Mouse (Mus musculus) forebrain, embryonic 14.5 days (tissue): ENCODE measurements at regions not wholly inside any gene's neighbourhood (a gene's known extent, or its start where the extent isn't known, plus 50 kb on each side); places are given as distances from the start of the nearest gene placed in this dataset.

Experiments
- ATAC-seq: fragments of 200-750 bp; cut with Nextera tagmentation; 2 replicates; pipeline ENCODE4 v1.8.0; 2017; ENCODE audit warnings: mild to moderate bottlenecking, moderate library complexity
- DNase-seq: peaks from one replicate; pipeline ENCODE4 v3.0.0-alpha.2; 2015; ENCODE audit warnings: low spot score
- H3K27ac ChIP-seq: fragments of 300-500 bp; sonication (generic); 2 replicates; pipeline ENCODE4 v1.5.1; 2014; ENCODE audit warnings: low read depth, mild to moderate bottlenecking, control low read depth, low read length, moderate library complexity
- H3K27me3 ChIP-seq: fragments of 300-500 bp; sonication (generic); replicated peaks from 2 replicates; pipeline ENCODE4 v1.6.1; 2014; ENCODE audit warnings: low read length, control low read depth, mixed read lengths; ENCODE audit not compliant: control insufficient read depth, insufficient read depth
- H3K36me3 ChIP-seq: fragments of 300-500 bp; sonication (generic); 2 replicates; pipeline ENCODE4 v1.6.1; 2014; ENCODE audit warnings: low read length, control low read depth; ENCODE audit not compliant: control insufficient read depth, insufficient read depth
- H3K4me1 ChIP-seq: fragments of 300-500 bp; sonication (generic); 2 replicates; pipeline ENCODE4 v1.6.1; 2014; ENCODE audit warnings: antibody characterized with exemption, low read length, control low read depth; ENCODE audit not compliant: control insufficient read depth, insufficient read depth
- H3K4me2 ChIP-seq: fragments of 300-500 bp; sonication (generic); 2 replicates; pipeline ENCODE4 v1.6.1; 2014; ENCODE audit warnings: mild to moderate bottlenecking, control low read depth, low read length
- H3K4me3 ChIP-seq: fragments of 300-500 bp; sonication (generic); 2 replicates; pipeline ENCODE4 v1.5.1; 2014; ENCODE audit warnings: low read depth, low read length, control low read depth
- H3K9ac ChIP-seq: fragments of 300-500 bp; sonication (generic); 2 replicates; pipeline ENCODE4 v1.6.1; 2014; ENCODE audit warnings: mild to moderate bottlenecking, low read length, control low read depth, moderate library complexity
- H3K9me3 ChIP-seq: fragments of 300-500 bp; sonication (generic); replicated peaks from 2 replicates; pipeline ENCODE4 v1.6.1; 2016; ENCODE audit warnings: low read length, control low read depth, mixed read lengths; ENCODE audit not compliant: control insufficient read depth
- WGBS: fragments of 180-500 bp; shearing (Covaris S2); extraction: QIAGEN DNeasy Blood & Tissue Kit; methylation state at CpG from one replicate; pipeline ENCODE4 v1.1.7; 2014; 5-methylcytosine and 5-hydroxymethylcytosine counted together

DNA sequence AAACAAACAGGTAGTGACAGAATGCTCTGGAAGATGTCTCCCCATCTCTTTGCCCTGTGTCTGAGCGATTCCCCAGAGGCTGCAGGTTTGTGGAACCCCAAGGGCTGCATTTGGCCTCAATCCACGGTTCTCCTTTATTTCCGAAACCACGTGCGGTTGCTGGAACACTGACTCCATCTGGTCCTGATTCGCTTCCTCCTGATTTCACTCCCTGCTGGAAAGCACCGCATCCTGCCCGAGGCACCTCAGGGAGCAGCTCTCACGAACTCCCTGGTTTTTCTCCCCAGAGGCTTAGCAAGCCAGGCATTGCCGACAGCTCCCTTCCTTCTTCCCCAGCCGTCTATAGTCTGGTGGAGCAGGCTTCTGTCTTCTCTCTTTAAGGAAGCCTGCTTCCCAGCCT, 203.1 kb upstream of the Gm4791 start:
- 63% methylated on average over 11 of the region's 11 CpGs for WGBS
- Histone ChIP-seq H3K9ac (no peak overlapping the region), H3K27me3 (no peaks in the 10 kb centered on the region), H3K4me3 (no peak overlapping the region), H3K4me1 (no peaks in the 10 kb centered on the region), H3K27ac (no peak overlapping the region), H3K4me2 (no peak overlapping the region), H3K36me3 (no peaks in the 10 kb centered on the region), H3K9me3 (no peaks in the 10 kb centered on the region)
- DNase-seq (peak; percentile 32), ATAC-seq (no peak)

DNA sequence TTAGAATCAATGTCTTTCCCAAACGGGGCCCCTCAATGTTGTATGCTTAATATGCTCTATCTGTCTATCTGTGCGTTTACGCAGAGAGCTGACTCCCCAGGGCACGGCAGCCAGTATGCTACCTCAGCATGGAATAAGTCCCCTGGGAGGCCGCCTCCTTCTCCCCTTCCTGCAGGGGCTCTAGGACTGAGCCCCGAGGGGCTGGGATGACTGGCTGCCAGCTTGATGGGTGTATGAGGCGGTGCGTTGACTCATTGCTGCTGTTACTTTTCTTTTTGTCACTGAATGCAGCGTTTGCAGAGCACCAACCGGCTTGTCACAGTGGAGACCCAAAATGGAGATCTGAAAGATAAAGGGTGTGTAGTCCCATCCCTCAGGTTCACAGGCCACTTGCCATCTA, 209.5 kb upstream of the Gm4791 start:
- no peaks in the 10 kb centered on the region for H3K36me3 ChIP-seq
- WGBS, result 70% methylated on average over 10 of the region's 10 CpGs
- H3K4me2 ChIP-seq, result no peak overlapping the region
- ATAC-seq (no peak), DNase-seq (no peak)
- H3K9ac ChIP-seq, result no peak overlapping the region
- H3K27ac ChIP-seq, result no peak overlapping the region
- H3K4me1 ChIP-seq, result peaks cover 10% of the 10 kb centered on the region; the same call in 1 of the 2 replicates
- peaks cover 8% of the 10 kb centered on the region; the same call in 1 of the 2 replicates for H3K27me3 ChIP-seq
- H3K9me3 ChIP-seq, result no peaks in the 10 kb centered on the region
- H3K4me3 ChIP-seq, result no peak overlapping the region

GRCm38 (mm10) chr9:46788456-46788855, 210.1 kb upstream of the Gm4791 start:
- no peak for ATAC-seq
- 92% methylated on average over 5 of the region's 5 CpGs for WGBS
- H3K4me3 ChIP-seq, result no peak overlapping the region

GRCm38 (mm10) chr9:46784355-46784975, 214.1 kb upstream of the Gm4791 start:
- Histone ChIP-seq H3K27me3 (peaks cover 5% of the 10 kb centered on the region; the same call in 1 of the 2 replicates), H3K9me3 (no peaks in the 10 kb centered on the region), H3K4me2 (peak overlapping the region; percentile 19; the same call in 1 of the 2 replicates), H3K9ac (no peak overlapping the region), H3K4me3 (no peak overlapping the region), H3K4me1 (peaks cover 17% of the 10 kb centered on the region), H3K27ac (no peak overlapping the region), H3K36me3 (no peaks in the 10 kb centered on the region)
- ATAC-seq (peak; percentile 77), DNase-seq (peak; percentile 45)
- 36% methylated on average over 17 of the region's 17 CpGs for WGBS

More at GRCm38 (mm10) chr9:46788456-46788855, 210.1 kb upstream of the Gm4791 start:
- H3K4me1 ChIP-seq, result peaks cover 11% of the 10 kb centered on the region
- H3K27me3 ChIP-seq, result peaks cover 8% of the 10 kb centered on the region; the same call in 1 of the 2 replicates
- H3K36me3 ChIP-seq, result no peaks in the 10 kb centered on the region
- no peak overlapping the region for H3K27ac ChIP-seq
- no peak for DNase-seq
- H3K4me2 ChIP-seq, result no peak overlapping the region
- no peaks in the 10 kb centered on the region for H3K9me3 ChIP-seq
- H3K9ac ChIP-seq, result no peak overlapping the region

GRCm38 (mm10) chr9:46783597-46784354, 214.8 kb upstream of the Gm4791 start:
- Histone ChIP-seq H3K9me3 (no peaks in the 10 kb centered on the region), H3K4me3 (no peak overlapping the region), H3K9ac (no peak overlapping the region), H3K27me3 (peaks cover 4% of the 10 kb centered on the region; the same call in 1 of the 2 replicates), H3K4me2 (peak overlapping the region; percentile 19; the same call in 1 of the 2 replicates), H3K4me1 (peaks cover 17% of the 10 kb centered on the region), H3K27ac (no peak overlapping the region), H3K36me3 (no peaks in the 10 kb centered on the region)
- 12% methylated on average over 12 of the region's 12 CpGs for WGBS
- peak; percentile 79 for DNase-seq
- peak; percentile 81 for ATAC-seq

DNA sequence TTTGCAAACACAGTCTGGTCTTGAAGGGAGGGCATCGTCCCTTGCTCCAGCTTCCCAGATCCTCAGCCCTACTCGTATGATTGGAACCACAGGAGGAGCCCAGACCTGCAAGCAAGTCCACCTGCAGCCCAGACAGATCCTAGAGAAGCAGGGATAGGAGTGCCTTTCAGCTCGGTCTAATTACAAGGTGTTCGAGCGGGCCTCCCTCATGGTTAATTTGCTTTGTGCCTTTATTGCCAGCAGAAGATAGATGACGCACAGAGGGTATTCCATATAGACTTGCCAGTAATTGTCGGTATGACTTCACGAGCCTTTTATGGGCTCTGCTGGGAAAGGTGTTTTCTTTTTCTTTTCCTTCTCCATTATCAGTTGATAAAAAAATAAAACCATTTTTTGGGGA, 216.9 kb upstream of the Gm4791 start:
- WGBS, result 75% methylated on average over 8 of the region's 8 CpGs

DNA sequence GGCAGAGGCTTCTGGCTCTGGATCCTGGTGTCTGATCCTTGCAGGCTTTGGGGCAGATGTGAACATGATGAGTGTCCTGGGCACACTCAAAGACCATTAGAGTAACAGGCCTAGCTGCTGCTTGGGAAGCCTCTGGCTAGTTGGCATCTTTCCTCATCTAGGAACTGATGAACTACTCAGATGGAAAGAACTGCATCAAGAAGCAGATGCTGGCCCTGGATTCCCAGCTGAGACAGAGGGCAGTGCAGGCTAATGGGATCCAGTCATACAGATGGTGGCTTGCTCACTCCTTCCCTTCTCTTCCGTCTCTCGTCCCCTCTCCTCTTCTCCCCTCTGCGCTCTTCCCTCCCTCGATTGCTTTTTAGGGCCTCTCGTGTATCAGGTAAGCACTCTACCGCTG, 219.8 kb upstream of the Gm4791 start:
- Histone ChIP-seq H3K27me3 (no peaks in the 10 kb centered on the region), H3K9ac (no peak overlapping the region), H3K4me2 (no peak overlapping the region), H3K4me3 (no peak overlapping the region), H3K4me1 (peaks cover 8% of the 10 kb centered on the region), H3K27ac (no peak overlapping the region), H3K9me3 (no peaks in the 10 kb centered on the region), H3K36me3 (no peaks in the 10 kb centered on the region)
- ATAC-seq (no peak), DNase-seq (no peak)
- 96% methylated on average over 6 of the region's 6 CpGs for WGBS

More for the DNA sequence above, 216.9 kb upstream of the Gm4791 start:
- Histone ChIP-seq H3K9ac (no peak overlapping the region), H3K4me2 (no peak overlapping the region), H3K36me3 (no peaks in the 10 kb centered on the region), H3K27ac (no peak overlapping the region), H3K9me3 (no peaks in the 10 kb centered on the region), H3K4me3 (no peak overlapping the region), H3K27me3 (peaks cover 4% of the 10 kb centered on the region; the same call in 1 of the 2 replicates), H3K4me1 (peaks cover 17% of the 10 kb centered on the region)
- ATAC-seq, result no peak
- no peak for DNase-seq

GRCm38 (mm10) chr9:46774821-46775220, 223.7 kb upstream of the Gm4791 start:
- H3K9me3 ChIP-seq, result no peaks in the 10 kb centered on the region
- no peaks in the 10 kb centered on the region for H3K36me3 ChIP-seq

GRCm38 (mm10) chr9:46760247-46760646, 238.3 kb upstream of the Gm4791 start:
- ATAC-seq (no peak), DNase-seq (no peak)
- Histone ChIP-seq H3K4me2 (no peak overlapping the region), H3K9ac (no peak overlapping the region), H3K9me3 (no peaks in the 10 kb centered on the region), H3K4me1 (peaks cover 6% of the 10 kb centered on the region; the same call in 1 of the 2 replicates), H3K36me3 (no peaks in the 10 kb centered on the region), H3K27me3 (no peaks in the 10 kb centered on the region), H3K27ac (no peak overlapping the region), H3K4me3 (no peak overlapping the region)
- WGBS, result 76% methylated on average over 4 of the region's 4 CpGs

More at GRCm38 (mm10) chr9:46774821-46775220, 223.7 kb upstream of the Gm4791 start:
- no peak overlapping the region for H3K9ac ChIP-seq
- ATAC-seq (no peak), DNase-seq (no peak)
- H3K4me2 ChIP-seq, result no peak overlapping the region
- H3K27ac ChIP-seq, result no peak overlapping the region
- no peaks in the 10 kb centered on the region for H3K27me3 ChIP-seq
- WGBS, result 60% methylated on average over 2 of the region's 2 CpGs
- no peak overlapping the region for H3K4me3 ChIP-seq
- peaks cover 5% of the 10 kb centered on the region; the same call in 1 of the 2 replicates for H3K4me1 ChIP-seq
